Mouse (Mus musculus) bone marrow, adult 2 months (tissue): ENCODE results near the gene Smc4.

Source experiments
- CTCF ChIP-seq: fragments of 200-500 bp; IDR thresholded peaks from 2 replicates; pipeline ENCODE4 v1.5.1; 2011; ENCODE audit warnings: low read length, control low read depth; ENCODE audit not compliant: control insufficient read depth, insufficient read depth
- POLR2A ChIP-seq: fragments of 200-500 bp; IDR thresholded peaks from 2 replicates; pipeline ENCODE4 v1.6.1; 2011; ENCODE audit warnings: low read depth, mild to moderate bottlenecking, control low read depth, low read length, borderline replicate concordance; ENCODE audit not compliant: control insufficient read depth

GRCm38 (mm10) chr3:69020764-69021163 is 16.2 kb downstream of the Smc4 start:
- no peak for TF ChIP-seq POLR2A
- TF ChIP-seq CTCF, result no peak
